Mouse (Mus musculus) cortical plate, adult 2 months (tissue): ENCODE data around the gene Syn2.

Experiments
- CTCF ChIP-seq: fragments of 200-500 bp; IDR thresholded peaks from 2 replicates; pipeline ENCODE4 v1.5.1; 2011; ENCODE audit warnings: mild to moderate bottlenecking, control low read depth, low read length; ENCODE audit not compliant: insufficient read depth; ENCODE audit errors: extremely low read depth
- POLR2A ChIP-seq: fragments of 200-500 bp; IDR thresholded peaks from 2 replicates; pipeline ENCODE4 v1.6.1; 2011; ENCODE audit warnings: mild to moderate bottlenecking, low read length, control low read depth; ENCODE audit not compliant: insufficient read depth; ENCODE audit errors: extremely low read depth

DNA sequence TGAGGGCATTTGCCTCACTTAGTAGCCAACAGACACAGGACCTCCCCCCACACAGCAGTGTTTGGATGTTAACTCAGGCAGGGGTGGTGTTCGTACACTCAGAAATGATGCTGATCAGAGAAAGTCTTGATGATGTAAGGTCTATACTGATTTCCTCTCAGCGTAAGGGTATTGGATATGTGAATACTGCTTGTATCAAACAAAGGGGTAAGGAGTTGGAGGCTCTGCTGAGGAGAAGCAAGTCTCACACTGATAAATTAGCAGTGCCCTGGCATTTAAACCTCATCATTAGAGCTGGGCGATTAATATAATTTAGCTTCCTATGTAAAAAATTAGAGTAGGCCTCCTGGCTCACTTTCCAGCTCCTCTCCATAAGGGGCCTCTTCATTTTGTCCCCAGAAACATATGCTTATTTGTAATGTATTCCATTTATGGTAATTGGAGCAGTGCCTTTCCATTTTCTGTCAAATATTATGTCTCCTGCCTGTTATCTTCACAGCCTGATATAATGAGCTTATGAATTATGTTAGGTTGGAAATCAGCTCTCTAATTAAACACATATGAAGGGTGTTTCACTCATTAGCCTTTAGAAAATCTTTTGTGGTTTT is 31.3 kb downstream of the Syn2 start:
- TF ChIP-seq CTCF (no peak), POLR2A (no peak)
